Mouse (Mus musculus): ENCODE data around the gene Flywch2.
"Not testable (repeated sequence)": the region's sequence is repeated elsewhere in the genome, so short reads cannot be mapped to it uniquely, and the experiment has no call there.

Flywch2 gene

DNA sequence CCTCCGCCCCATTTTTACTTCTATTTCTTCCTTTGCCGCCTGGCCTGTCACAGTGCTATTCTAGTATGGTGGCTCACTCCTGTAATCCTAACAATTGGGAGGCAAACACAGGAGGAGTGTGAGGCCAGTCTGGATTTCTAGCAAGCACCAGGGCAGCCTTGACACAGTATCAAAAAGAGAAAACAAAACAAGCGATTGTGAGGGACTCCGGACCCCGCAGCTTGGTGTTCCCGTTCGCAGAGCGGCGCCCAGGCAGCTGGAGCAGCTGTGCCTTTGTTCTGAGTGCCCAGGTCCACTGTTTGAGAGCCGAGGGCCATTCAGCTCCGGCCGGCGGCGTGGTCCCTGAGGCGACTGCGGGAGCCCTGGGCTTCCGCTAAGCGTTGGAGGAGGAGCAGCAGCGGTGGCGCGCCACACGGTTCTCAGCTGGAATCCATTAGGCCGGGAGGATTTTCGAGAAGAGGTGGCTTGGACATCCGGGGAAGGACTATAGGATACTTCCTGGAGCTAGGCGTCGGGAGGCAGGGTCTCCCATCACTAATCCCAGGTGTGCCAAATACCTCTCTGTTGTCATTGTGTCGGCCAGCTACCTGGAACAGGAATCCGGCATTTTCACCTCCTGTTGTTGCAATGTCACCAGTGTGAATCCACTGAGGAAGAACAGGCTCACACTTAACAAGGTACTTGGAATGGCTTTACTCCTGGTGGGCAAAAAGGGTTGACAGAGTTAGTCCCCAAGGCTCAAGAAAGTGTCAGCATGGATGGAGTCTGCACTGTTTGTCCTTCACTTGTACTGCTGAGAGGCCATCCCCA lies 4.6 kb upstream of the Flywch2 start, which contains the start of gene Srrm2:
TSS of gene Srrm2 (plus strand) at position 264 of the 810 bp plus-strand sequence.
- DNase-seq (ENCODE audit: low spot score), result peak; percentile 40

- no peak for DNase-seq (ENCODE audit: low spot score)
Observed at GRCm38 (mm10) chr17:23789749-23790268, 3.9 kb upstream of the Flywch2 start.

DNA sequence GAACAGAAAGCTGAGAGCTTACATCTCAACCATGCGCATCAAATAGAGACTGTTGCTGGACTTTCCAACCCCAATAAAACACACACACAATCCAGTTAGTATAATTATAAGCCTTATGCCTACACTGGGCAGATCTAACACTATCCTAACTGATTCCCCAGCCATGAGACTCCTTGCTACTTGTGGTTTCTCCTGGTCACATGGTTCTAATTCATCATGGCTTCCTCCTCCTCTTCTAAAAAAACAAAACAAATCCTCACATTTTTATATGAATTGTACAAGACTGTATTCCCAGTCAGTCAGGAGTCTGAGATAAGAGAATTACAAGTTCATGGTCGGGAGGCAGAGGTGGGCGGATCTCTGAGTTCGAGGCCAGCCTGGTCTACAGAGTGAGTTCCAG lies 3.1 kb upstream of the Flywch2 start:
- no peak for DNase-seq (ENCODE audit: low spot score)

- no peak for DNase-seq (ENCODE audit: low spot score)
Observed at GRCm38 (mm10) chr17:23786510-23786931, 640 bp upstream of the Flywch2 start.

- no peak for DNase-seq (ENCODE audit: low spot score)
Observed at GRCm38 (mm10) chr17:23783352-23783751, 2.5 kb downstream of the Flywch2 start.

GRCm38 (mm10) chr17:23778447-23778846 lies 7.4 kb downstream of the Flywch2 start:
- peak; percentile 38 for DNase-seq (ENCODE audit: low spot score)

DNA sequence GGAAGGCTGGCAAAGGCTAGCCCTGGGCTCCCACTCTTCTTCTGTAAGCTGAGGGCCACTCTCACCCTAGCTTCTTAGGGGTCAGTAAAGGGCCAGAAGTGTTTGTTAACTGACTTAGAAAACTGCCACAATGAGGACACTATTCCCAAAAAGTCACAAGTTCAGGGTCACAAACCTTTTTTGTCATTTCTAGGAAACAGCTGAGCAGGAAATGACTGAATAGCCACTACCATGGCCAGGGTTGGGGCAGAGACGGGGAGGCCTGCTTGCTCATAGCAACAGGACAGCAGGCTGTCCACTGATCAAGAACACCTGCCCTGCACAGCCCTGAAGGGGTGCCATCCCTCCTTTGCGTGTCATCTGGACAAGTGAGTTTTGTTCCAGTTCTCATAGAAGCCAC lies 8.7 kb downstream of the Flywch2 start:
- no peak for DNase-seq (ENCODE audit: low spot score)

DNA sequence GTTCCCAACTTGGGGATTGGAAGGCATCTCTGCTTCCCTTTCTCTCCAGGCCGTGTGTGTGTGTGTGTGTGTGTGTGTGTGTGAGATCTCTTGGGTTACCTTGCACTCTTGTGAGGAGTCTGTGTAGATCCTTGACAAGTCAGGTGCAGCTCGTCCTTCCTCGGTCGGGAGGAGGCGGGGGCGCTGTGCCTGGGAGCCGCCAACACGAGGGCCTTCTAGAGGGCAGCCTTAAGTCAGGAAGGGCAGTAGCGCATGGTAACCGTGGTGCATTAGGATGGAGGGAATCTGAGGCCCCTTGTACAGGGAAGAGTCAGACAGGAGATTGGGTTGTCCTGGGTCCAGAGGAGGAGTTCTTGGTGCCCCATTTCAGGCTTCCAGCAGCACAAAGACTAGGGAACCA lies 9.7 kb downstream of the Flywch2 start:
- no peak for DNase-seq (ENCODE audit: low spot score)

GRCm38 (mm10) chr17:23774090-23774489 lies 11.8 kb downstream of the Flywch2 start:
- peak; percentile 88 for DNase-seq (ENCODE audit: low spot score)

GRCm38 (mm10) chr17:23773676-23774075 lies 12.2 kb downstream of the Flywch2 start:
- DNase-seq (ENCODE audit: low spot score), result no peak

- not testable (repeated sequence) for DNase-seq (ENCODE audit: low spot score)
Observed at GRCm38 (mm10) chr17:23772219-23772556, 13.7 kb downstream of the Flywch2 start.

- peak; percentile 98 for DNase-seq (ENCODE audit: low spot score)
Observed at GRCm38 (mm10) chr17:23771284-23772218, 14.3 kb downstream of the Flywch2 start, which contains the start of gene Flywch1. TSS of gene Flywch1 (minus strand) at chr17:23771602.

DNA sequence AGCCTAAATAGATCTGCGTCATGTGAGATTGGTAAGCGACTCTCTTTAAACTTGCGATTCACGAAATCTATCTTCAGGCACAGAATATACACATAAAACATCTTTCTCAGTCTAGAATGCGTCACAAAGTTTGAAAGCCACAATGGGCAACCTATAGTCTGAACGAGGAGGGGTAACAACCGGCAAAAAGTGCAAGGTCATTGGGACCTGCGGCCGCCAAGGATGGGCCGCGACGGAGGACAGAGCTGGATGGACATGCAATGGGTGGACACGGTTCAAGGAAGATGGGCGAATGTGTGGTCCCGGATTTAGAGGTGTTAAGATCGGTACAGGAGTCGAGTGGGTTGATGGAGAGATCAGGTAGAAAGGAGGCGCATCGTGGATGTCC lies 15.0 kb downstream of the Flywch2 start:
- peak; percentile 12 for DNase-seq (ENCODE audit: low spot score)

DNA sequence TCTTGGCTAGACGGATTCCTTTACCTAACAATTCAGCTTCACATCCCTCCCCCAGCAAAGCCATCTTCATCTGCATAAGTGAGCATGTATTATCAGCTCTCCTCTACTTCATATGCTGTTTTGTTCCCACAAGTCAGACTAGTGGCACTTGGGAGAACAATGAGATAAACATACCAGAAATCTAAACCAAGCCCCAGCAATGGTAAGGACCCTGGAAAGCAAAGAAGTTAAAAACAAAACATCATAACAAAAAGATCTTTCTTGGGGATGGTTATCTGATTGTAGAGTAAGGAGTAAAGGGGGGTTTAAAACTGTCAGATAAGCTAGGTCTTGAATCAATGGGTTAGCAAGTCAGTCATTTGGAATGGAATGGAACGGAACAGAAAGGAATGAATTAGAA lies 15.4 kb downstream of the Flywch2 start:
- DNase-seq (ENCODE audit: low spot score), result no peak

DNA sequence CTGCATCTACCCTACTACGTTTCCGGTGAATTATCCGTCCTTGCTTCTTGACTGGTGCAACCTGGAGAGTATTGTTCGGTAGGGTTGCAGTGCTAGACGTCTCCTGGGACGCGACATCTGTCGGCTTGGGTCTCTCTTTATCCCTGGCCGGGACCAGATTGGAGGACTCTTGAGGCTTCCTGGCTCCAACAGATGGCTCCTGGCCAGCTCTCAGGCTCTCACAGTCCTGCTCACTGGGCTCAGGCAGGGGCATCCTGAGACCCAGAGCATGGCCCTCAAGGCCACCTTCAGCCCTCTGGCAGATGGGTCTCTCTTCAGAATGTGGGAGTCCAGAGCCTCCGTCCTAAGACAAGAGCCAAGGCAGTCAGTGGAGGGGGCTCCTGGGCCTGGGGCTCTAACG lies 22.9 kb downstream of the Flywch2 start:
- no peak for DNase-seq (ENCODE audit: low spot score)

GRCm38 (mm10) chr17:23761155-23761554 lies 24.7 kb downstream of the Flywch2 start:
- no peak for DNase-seq (ENCODE audit: low spot score)

GRCm38 (mm10) chr17:23760231-23760630 lies 25.6 kb downstream of the Flywch2 start:
- DNase-seq (ENCODE audit: low spot score), result no peak

GRCm38 (mm10) chr17:23758801-23759200 lies 27.1 kb downstream of the Flywch2 start:
- DNase-seq (ENCODE audit: low spot score), result no peak

DNA sequence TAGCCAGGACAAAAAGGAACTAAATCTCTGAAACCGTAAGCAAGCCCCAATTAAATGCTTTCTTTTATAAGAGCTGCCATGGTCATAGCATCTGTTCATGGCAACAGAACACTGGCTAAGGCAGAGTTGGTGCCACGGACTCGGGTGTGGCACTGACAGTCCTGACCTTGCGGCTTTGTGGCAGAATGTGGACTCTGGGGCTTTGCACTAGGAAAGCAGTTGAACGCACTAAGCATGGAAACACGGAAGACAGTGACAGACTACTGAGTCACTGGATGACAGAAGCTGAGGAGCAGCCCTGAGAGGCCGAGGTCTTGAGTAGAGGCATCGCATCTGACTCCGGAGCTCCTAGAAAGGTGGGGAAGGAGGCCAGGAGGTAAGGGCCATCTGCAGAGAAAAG lies 28.3 kb downstream of the Flywch2 start:
- no peak for DNase-seq (ENCODE audit: low spot score)

- DNase-seq (ENCODE audit: low spot score), result no peak
Observed at GRCm38 (mm10) chr17:23755689-23756088, 30.2 kb downstream of the Flywch2 start.

- DNase-seq (ENCODE audit: low spot score), result no peak
Observed at GRCm38 (mm10) chr17:23749400-23750191, 36.3 kb downstream of the Flywch2 start.

Data from lung, postnatal 25 days (tissue).